Mouse (Mus musculus): ENCODE results near the gene Usp35.

DNA sequence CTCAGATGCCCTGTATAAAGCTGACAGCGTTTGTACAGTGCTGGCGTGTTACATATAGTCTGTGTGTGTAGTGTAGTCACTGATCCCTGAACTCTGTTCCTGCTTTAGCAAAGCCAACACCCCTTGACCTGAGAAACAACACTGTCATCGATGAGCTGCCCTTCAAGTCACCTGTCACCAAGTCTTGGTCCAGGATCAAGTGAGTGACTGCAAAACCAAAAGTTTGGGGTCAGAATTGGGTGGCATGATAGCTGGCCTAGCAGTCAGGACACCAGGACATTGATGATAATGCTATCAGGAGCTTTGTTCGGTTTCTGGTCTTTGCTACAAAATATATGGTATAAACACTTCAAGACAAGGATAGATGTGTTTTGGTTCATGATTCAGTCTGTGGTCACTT, 29.6 kb downstream of the Usp35 start:
- no peak for TF ChIP-seq POLR2A (IDR thresholded peaks at IDR 0.05; ENCODE audit: insufficient read length, low read depth)
- TF ChIP-seq MAX (IDR thresholded peaks at IDR 0.05; ENCODE audit: low read depth) = no peak
- TF ChIP-seq USF1 (IDR thresholded peaks at IDR 0.05; ENCODE audit: low read depth) = no peak
- TF ChIP-seq SRF (IDR thresholded peaks at IDR 0.05; ENCODE audit: control insufficient read depth, insufficient read length, low read depth) = no peak
- no peak for TF ChIP-seq POLR2AphosphoS2 (IDR thresholded peaks at IDR 0.05; ENCODE audit: insufficient read length, low read depth)
- TF ChIP-seq CEBPB (IDR thresholded peaks at IDR 0.05; ENCODE audit: insufficient read depth, poor library complexity, severe bottlenecking) = no peak
- TF ChIP-seq TCF12 (IDR thresholded peaks at IDR 0.05; ENCODE audit: insufficient read depth, poor library complexity, severe bottlenecking) = no peak
